Mouse (Mus musculus) embryonic fibroblast, embryonic 13.5 days (primary cell): ENCODE data around the gene Rsrp1. TPM values are rescaled to one million over a fixed set of nuclear protein-coding genes. Genes with fewer than 3 reads are reported as not detected.

Experiments used
- H3K27ac ChIP-seq: 2 replicates; pipeline ENCODE4 v1.5.1; 2012; ENCODE audit warnings: low read length, control low read depth, inconsistent platforms; ENCODE audit not compliant: insufficient read depth
- H3K4me1 ChIP-seq: 2 replicates; pipeline ENCODE4 v1.6.1; 2011; ENCODE audit warnings: low read length; ENCODE audit not compliant: control insufficient read depth, insufficient read depth
- H3K4me3 ChIP-seq: 2 replicates; pipeline ENCODE4 v1.5.1; 2011; ENCODE audit warnings: mild to moderate bottlenecking, control low read depth, low read length; ENCODE audit not compliant: insufficient read depth
- CTCF ChIP-seq: IDR thresholded peaks from 2 replicates; pipeline ENCODE4 v1.5.1; 2011; ENCODE audit warnings: mild to moderate bottlenecking, control low read depth, low read length, moderate library complexity, borderline replicate concordance; ENCODE audit not compliant: insufficient read depth
- POLR2A ChIP-seq: IDR thresholded peaks from 2 replicates; pipeline ENCODE4 v1.6.1; 2011; ENCODE audit warnings: low read depth, mild to moderate bottlenecking, control low read depth, low read length, moderate library complexity
- polyA plus RNA-seq: library from polyadenylated mRNA; stranded (reverse); fragments of >200 nt; gene quantifications from 2 replicates; pipeline ENCODE4 v1.2.4, GENCODE M21; 2011; ENCODE audit warnings: low read depth; ENCODE audit not compliant: missing spikeins, insufficient read length

The Rsrp1 gene
- polyA plus RNA-seq, 1 experiment: 312 TPM

GRCm38 (mm10) chr4:134930684-134931481, 7.5 kb downstream of the Rsrp1 start, which contains the start of gene Syf2:
Gene Syf2, plus strand, starts transcription at chr4:134930898.
- TF ChIP-seq CTCF (no peak), POLR2A (peak; percentile 76)
- H3K27ac ChIP-seq: peak within 1 kb of the TSS; percentile 18; the same call in 1 of the 2 replicates

GRCm38 (mm10) chr4:134937240-134938176, 14.1 kb downstream of the Rsrp1 start:
- Histone ChIP-seq H3K27ac (no peak overlapping the region), H3K4me1 (peaks cover 4% of the 10 kb centered on the region; the same call in 1 of the 2 replicates)
- TF ChIP-seq POLR2A (no peak), CTCF (no peak)

More at GRCm38 (mm10) chr4:134930684-134931481, 7.5 kb downstream of the Rsrp1 start, which contains the start of gene Syf2:
- Histone ChIP-seq H3K4me3 (peak within 1 kb of the TSS; percentile 75), H3K4me1 (no peaks in the 10 kb centered on the region; the same call in 1 of the 2 replicates)

GRCm38 (mm10) chr4:134939900-134940299, 16.5 kb downstream of the Rsrp1 start:
- TF ChIP-seq POLR2A: no peak
- TF ChIP-seq CTCF: no peak
- H3K4me1 ChIP-seq: 0 out of 2 replicates have a peak, but pooled peaks cover 4% of the 10 kb centered on the region
- H3K4me3 ChIP-seq: no peak overlapping the region
- no peak overlapping the region for H3K27ac ChIP-seq

More at GRCm38 (mm10) chr4:134937240-134938176, 14.1 kb downstream of the Rsrp1 start:
- H3K4me3 ChIP-seq: no peak overlapping the region

DNA sequence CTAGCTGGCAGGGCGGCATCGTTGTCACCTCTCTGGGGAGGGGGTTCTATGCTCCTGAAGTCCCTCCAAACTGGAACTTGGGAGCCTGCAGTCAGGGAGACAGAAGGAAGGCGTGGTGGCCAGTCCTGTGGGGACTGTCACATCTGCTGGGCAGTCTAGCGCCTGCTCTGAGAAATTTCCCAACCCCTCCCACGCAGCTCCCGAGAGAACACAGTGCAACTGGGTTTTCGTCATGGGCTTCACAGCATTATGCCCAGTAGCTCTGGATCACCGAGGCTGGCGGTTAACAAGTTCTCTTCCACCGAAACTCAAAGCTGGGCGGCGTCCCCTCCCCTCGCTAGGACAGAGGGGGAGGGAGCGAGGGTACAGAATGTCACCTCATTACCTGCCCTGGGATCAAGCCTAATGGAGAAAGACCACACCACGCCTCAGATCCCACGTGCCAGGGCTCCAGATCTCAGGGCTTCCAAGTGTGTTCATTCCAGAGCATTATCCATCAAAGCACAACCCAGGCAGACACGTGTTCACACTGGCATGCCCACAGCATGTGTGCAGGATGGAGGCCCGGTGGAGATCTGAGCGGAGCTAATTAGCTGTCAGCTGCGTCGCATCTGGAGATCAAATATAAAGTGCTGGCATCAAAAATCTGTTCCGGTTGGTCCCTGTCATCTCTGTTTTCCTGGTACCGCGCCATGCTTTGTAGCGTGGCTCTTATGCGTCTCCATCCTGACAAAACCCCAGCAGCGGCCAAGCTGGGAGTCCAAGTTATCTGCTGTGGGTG, 20.6 kb downstream of the Rsrp1 start:
- H3K4me1 ChIP-seq: no peaks in the 10 kb centered on the region
- no peak overlapping the region for H3K27ac ChIP-seq
- TF ChIP-seq POLR2A (no peak), CTCF (no peak)
- no peak overlapping the region for H3K4me3 ChIP-seq

DNA sequence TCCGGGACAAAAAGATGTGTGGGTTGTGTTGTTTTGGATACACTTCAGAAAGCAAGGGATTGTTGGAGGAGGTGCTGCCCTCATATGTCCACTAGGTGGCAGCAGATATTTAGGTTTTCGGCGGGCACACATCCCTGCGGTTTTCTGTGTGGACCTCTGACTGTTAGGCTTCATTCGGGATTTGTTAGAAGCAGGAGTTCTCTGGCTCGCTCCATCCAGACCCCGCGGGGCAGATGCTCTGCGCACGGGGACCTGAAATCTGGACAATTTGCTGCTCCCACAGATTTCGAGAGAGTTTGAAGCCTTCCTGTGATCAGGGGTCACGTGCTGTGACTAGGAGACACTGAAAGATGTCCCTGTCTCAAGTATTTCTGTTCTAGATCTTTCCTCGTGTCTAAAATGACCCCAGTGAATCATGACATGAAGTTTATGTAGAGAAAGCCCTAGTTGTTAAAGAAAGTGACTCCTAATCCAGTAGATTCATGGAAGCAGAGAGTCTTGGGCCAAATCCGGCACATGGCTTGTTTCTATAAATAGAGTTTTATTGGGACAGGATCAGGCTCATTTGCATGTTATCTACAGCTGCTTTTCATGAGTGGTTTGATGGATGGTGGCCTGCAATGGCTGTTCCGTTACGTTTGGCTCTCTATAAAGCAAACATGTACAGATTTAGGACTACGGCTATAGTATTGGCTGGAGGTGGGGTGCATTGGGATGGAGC, 22.8 kb downstream of the Rsrp1 start:
- Histone ChIP-seq H3K4me3 (no peak overlapping the region), H3K27ac (no peak overlapping the region), H3K4me1 (no peaks in the 10 kb centered on the region)
- peak; percentile 66; the same call in 1 of the 2 replicates for TF ChIP-seq CTCF
- no peak for TF ChIP-seq POLR2A

DNA sequence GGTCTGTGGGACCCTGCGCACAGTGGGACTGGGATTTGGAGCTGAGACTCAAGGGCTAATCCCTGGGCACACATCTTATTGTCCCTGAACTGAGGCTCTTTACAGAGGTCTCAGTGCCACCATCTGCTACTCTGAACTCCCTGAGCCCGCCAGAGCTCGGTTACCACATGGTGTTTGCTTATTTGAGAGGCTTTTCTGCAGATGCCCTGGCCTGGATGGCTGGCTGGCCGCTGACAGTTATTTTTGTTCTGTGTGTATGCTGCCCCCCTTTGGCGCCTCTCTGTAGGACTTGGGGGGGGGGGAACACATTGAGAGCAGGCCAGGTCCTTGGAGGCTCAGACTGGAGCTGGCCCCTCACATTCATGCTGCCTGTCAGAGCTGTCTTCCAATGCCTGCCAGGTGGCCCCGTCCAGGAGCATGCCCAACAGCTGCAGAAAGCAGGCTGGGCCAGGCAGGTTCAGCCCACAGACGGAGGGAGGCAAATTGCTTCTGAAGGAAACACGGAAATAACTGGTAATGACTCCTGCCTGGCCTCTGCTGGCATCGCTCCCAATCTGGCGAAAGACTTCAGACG, 27.2 kb downstream of the Rsrp1 start:
- Histone ChIP-seq H3K4me3 (no peak overlapping the region), H3K27ac (no peak overlapping the region), H3K4me1 (no peaks in the 10 kb centered on the region)
- no peak for TF ChIP-seq CTCF
- no peak for TF ChIP-seq POLR2A

GRCm38 (mm10) chr4:134954461-134954860, 31.1 kb downstream of the Rsrp1 start:
- Histone ChIP-seq H3K4me3 (no peak overlapping the region), H3K4me1 (no peaks in the 10 kb centered on the region), H3K27ac (no peak overlapping the region)
- no peak for TF ChIP-seq POLR2A

DNA sequence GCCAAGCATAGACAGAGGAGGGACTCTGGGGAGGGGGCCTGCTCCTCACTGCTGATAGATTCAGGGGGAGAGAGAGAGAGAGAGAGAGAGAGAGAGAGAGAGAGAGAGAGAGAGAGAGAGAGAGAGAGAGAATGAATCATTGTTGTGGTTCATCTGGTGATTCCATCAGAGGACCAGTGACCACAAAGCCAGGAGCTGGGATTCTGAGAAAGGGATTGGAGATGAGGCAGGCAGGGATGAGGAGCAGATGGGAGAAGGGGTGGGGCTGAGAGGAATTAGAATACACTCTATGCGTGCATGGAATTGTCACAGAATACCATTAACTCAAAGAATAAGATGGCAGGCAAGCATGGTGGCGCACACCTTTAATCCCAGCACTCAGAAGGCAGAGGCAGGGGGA, 31.8 kb downstream of the Rsrp1 start:
- no peak overlapping the region for H3K4me3 ChIP-seq
- TF ChIP-seq POLR2A (no peak), CTCF (no peak)
- H3K27ac ChIP-seq: no peak overlapping the region
- H3K4me1 ChIP-seq: no peaks in the 10 kb centered on the region

- H3K4me3 ChIP-seq: no peak overlapping the region
- H3K4me1 ChIP-seq: no peaks in the 10 kb centered on the region
- no peak overlapping the region for H3K27ac ChIP-seq
- TF ChIP-seq POLR2A (no peak), CTCF (no peak)
These were observed 32.5 kb downstream of the Rsrp1 start for GRCm38 (mm10) chr4:134955845-134956244.
